Mouse (Mus musculus): ENCODE measurements around the gene Etl4. TPM values are rescaled to one million over a fixed set of nuclear protein-coding genes. Genes with fewer than 3 reads are reported as not detected.

Gene Etl4
- polyA plus RNA-seq, 1 experiment from 2014 or later: 16.1 TPM

- H3K27ac ChIP-seq (ENCODE audit: low read depth, low read length): no peak overlapping the region
These were observed 505.3 kb downstream of the Etl4 start for GRCm38 (mm10) chr2:20414856-20415255.

GRCm38 (mm10) chr2:20416934-20417614 is 507.5 kb downstream of the Etl4 start:
- no peaks in the 10 kb centered on the region for H3K4me1 ChIP-seq (replicated peaks; ENCODE audit: control insufficient read depth, insufficient read depth, low read length)
- no peak overlapping the region for H3K27ac ChIP-seq (ENCODE audit: low read depth, low read length)
- ATAC-seq: no peak
- H3K27me3 ChIP-seq (replicated peaks; ENCODE audit: control insufficient read depth, insufficient read depth, low read length): no peaks in the 10 kb centered on the region
- no peak overlapping the region for H3K4me2 ChIP-seq (replicated peaks; ENCODE audit: low read depth)
- no peaks in the 10 kb centered on the region for H3K9me3 ChIP-seq (ENCODE audit: control insufficient read depth)
- WGBS: 44% methylated on average over 8 of the region's 8 CpGs
- H3K36me3 ChIP-seq (ENCODE audit: control insufficient read depth, insufficient read depth): no peaks in the 10 kb centered on the region
- H3K4me3 ChIP-seq (ENCODE audit: low read depth, low read length): no peak overlapping the region
- H3K9ac ChIP-seq (ENCODE audit: low read depth, low read length): no peak overlapping the region
- no peak for TF ChIP-seq CTCF (IDR thresholded peaks at IDR 0.05; ENCODE audit: low read depth)

More at GRCm38 (mm10) chr2:20414856-20415255, 505.3 kb downstream of the Etl4 start:
- Histone ChIP-seq H3K27me3 (replicated peaks; ENCODE audit: control insufficient read depth, insufficient read depth, low read length) (no peaks in the 10 kb centered on the region), H3K4me1 (replicated peaks; ENCODE audit: control insufficient read depth, insufficient read depth, low read length) (no peaks in the 10 kb centered on the region), H3K9ac (ENCODE audit: low read depth, low read length) (no peak overlapping the region), H3K4me2 (replicated peaks; ENCODE audit: low read depth) (no peak overlapping the region), H3K9me3 (ENCODE audit: control insufficient read depth) (no peaks in the 10 kb centered on the region), H3K36me3 (ENCODE audit: control insufficient read depth, insufficient read depth) (no peaks in the 10 kb centered on the region), H3K4me3 (ENCODE audit: low read depth, low read length) (no peak overlapping the region)
- no peak for TF ChIP-seq CTCF (IDR thresholded peaks at IDR 0.05; ENCODE audit: low read depth)
- WGBS: 85% methylated on average over 4 of the region's 4 CpGs
- no peak for ATAC-seq

- Histone ChIP-seq H3K27ac (ENCODE audit: low read depth, low read length) (no peak overlapping the region), H3K4me1 (replicated peaks; ENCODE audit: control insufficient read depth, insufficient read depth, low read length) (no peaks in the 10 kb centered on the region), H3K36me3 (ENCODE audit: control insufficient read depth, insufficient read depth) (no peaks in the 10 kb centered on the region), H3K4me3 (ENCODE audit: low read depth, low read length) (no peak overlapping the region), H3K27me3 (replicated peaks; ENCODE audit: control insufficient read depth, insufficient read depth, low read length) (no peaks in the 10 kb centered on the region), H3K9ac (ENCODE audit: low read depth, low read length) (no peak overlapping the region), H3K4me2 (replicated peaks; ENCODE audit: low read depth) (no peak overlapping the region), H3K9me3 (ENCODE audit: control insufficient read depth) (no peaks in the 10 kb centered on the region)
- WGBS: 83% methylated on average over 6 of the region's 6 CpGs
- ATAC-seq: no peak
- TF ChIP-seq CTCF (IDR thresholded peaks at IDR 0.05; ENCODE audit: low read depth): no peak
These were observed 508.4 kb downstream of the Etl4 start for GRCm38 (mm10) chr2:20417998-20418397.

- Histone ChIP-seq H3K4me1 (replicated peaks; ENCODE audit: control insufficient read depth, insufficient read depth, low read length) (no peaks in the 10 kb centered on the region), H3K9ac (ENCODE audit: low read depth, low read length) (no peak overlapping the region), H3K27me3 (replicated peaks; ENCODE audit: control insufficient read depth, insufficient read depth, low read length) (no peaks in the 10 kb centered on the region), H3K27ac (ENCODE audit: low read depth, low read length) (no peak overlapping the region), H3K9me3 (ENCODE audit: control insufficient read depth) (no peaks in the 10 kb centered on the region), H3K4me2 (replicated peaks; ENCODE audit: low read depth) (no peak overlapping the region), H3K36me3 (ENCODE audit: control insufficient read depth, insufficient read depth) (no peaks in the 10 kb centered on the region), H3K4me3 (ENCODE audit: low read depth, low read length) (no peak overlapping the region)
- WGBS: 67% methylated on average over 6 of the region's 6 CpGs
- TF ChIP-seq CTCF (IDR thresholded peaks at IDR 0.05; ENCODE audit: low read depth): no peak
- no peak for ATAC-seq
These were observed 510.4 kb downstream of the Etl4 start for GRCm38 (mm10) chr2:20419975-20420374.

GRCm38 (mm10) chr2:20422275-20422674 is 512.7 kb downstream of the Etl4 start:
- Histone ChIP-seq H3K9me3 (ENCODE audit: control insufficient read depth) (no peaks in the 10 kb centered on the region), H3K4me3 (ENCODE audit: low read depth, low read length) (no peak overlapping the region), H3K27me3 (replicated peaks; ENCODE audit: control insufficient read depth, insufficient read depth, low read length) (no peaks in the 10 kb centered on the region), H3K4me1 (replicated peaks; ENCODE audit: control insufficient read depth, insufficient read depth, low read length) (no peaks in the 10 kb centered on the region), H3K9ac (ENCODE audit: low read depth, low read length) (no peak overlapping the region), H3K4me2 (replicated peaks; ENCODE audit: low read depth) (no peak overlapping the region), H3K36me3 (ENCODE audit: control insufficient read depth, insufficient read depth) (no peaks in the 10 kb centered on the region), H3K27ac (ENCODE audit: low read depth, low read length) (no peak overlapping the region)
- WGBS: 60% methylated on average over 4 of the region's 4 CpGs
- ATAC-seq: no peak
- no peak for TF ChIP-seq CTCF (IDR thresholded peaks at IDR 0.05; ENCODE audit: low read depth)

GRCm38 (mm10) chr2:20433656-20434055 is 524.1 kb downstream of the Etl4 start:
- H3K36me3 ChIP-seq (ENCODE audit: control insufficient read depth, insufficient read depth): no peaks in the 10 kb centered on the region
- H3K9ac ChIP-seq (ENCODE audit: low read depth, low read length): no peak overlapping the region
- H3K4me2 ChIP-seq (replicated peaks; ENCODE audit: low read depth): no peak overlapping the region
- no peaks in the 10 kb centered on the region for H3K27me3 ChIP-seq (replicated peaks; ENCODE audit: control insufficient read depth, insufficient read depth, low read length)
- H3K4me1 ChIP-seq (replicated peaks; ENCODE audit: control insufficient read depth, insufficient read depth, low read length): no peaks in the 10 kb centered on the region
- no peak for TF ChIP-seq CTCF (IDR thresholded peaks at IDR 0.05; ENCODE audit: low read depth)
- ATAC-seq: no peak
- WGBS: 80% methylated on average over 2 of the region's 2 CpGs
- no peaks in the 10 kb centered on the region for H3K9me3 ChIP-seq (ENCODE audit: control insufficient read depth)
- H3K27ac ChIP-seq (ENCODE audit: low read depth, low read length): no peak overlapping the region
- H3K4me3 ChIP-seq (ENCODE audit: low read depth, low read length): no peak overlapping the region
